Mouse (Mus musculus) heart, embryonic 14.5 days (tissue): ENCODE results near the gene Suco. TPM values are rescaled to one million over a fixed set of nuclear protein-coding genes. Genes with fewer than 3 reads are reported as not detected.

Experiments
- ATAC-seq: fragments of 200-750 bp; cut with Nextera tagmentation; 2 replicates; pipeline ENCODE4 v1.8.0; 2017; ENCODE audit warnings: low read depth, moderate TSS enrichment; ENCODE audit not compliant: insufficient number of reproducible peaks, insufficient read depth, low FRiP score
- H3K27ac ChIP-seq, 2 experiments: fragments of 200-500 bp in 1 of 2; fragments of 300-500 bp in 1 of 2; sonication (generic) in 1 of 2; replicated peaks in 1 of 2; 2 replicates each; pipeline ENCODE4 v1.5.1; 2012 to 2014; ENCODE audit warnings: low read depth in 2 of 2, low read length in 2 of 2, control low read depth in 1 of 2, mild to moderate bottlenecking in 1 of 2, mixed read lengths in 1 of 2; ENCODE audit not compliant: control insufficient read depth in 1 of 2, insufficient read depth in 1 of 2
- H3K27me3 ChIP-seq: fragments of 300-500 bp; sonication (generic); 2 replicates; pipeline ENCODE4 v1.6.1; 2014; ENCODE audit warnings: mild to moderate bottlenecking, low read length, control low read depth; ENCODE audit not compliant: control insufficient read depth, insufficient read depth
- H3K36me3 ChIP-seq: fragments of 300-500 bp; sonication (generic); 2 replicates; pipeline ENCODE4 v1.6.1; 2014; ENCODE audit warnings: mild to moderate bottlenecking, control low read depth, low read length, mixed read lengths; ENCODE audit not compliant: control insufficient read depth, insufficient read depth
- H3K4me1 ChIP-seq, 2 experiments: fragments of 200-500 bp in 1 of 2; fragments of 300-500 bp in 1 of 2; sonication (generic) in 1 of 2; 2 replicates each; pipeline ENCODE4 v1.6.1; 2012 to 2014; ENCODE audit warnings: low read length in 2 of 2, control low read depth in 1 of 2, mixed read lengths in 1 of 2; ENCODE audit not compliant: control insufficient read depth in 2 of 2, insufficient read depth in 2 of 2
- H3K4me2 ChIP-seq: fragments of 300-500 bp; sonication (generic); 2 replicates; pipeline ENCODE4 v1.6.1; 2014; ENCODE audit warnings: mild to moderate bottlenecking, low read length
- H3K4me3 ChIP-seq, 2 experiments: fragments of 200-500 bp in 1 of 2; fragments of 300-500 bp in 1 of 2; sonication (generic) in 1 of 2; 2 replicates each; pipeline ENCODE4 v1.5.1; 2012 to 2014; ENCODE audit warnings: low read length in 2 of 2, mild to moderate bottlenecking in 2 of 2, control low read depth in 1 of 2, low read depth in 1 of 2, moderate library complexity in 1 of 2; ENCODE audit not compliant: control insufficient read depth in 1 of 2, insufficient read depth in 1 of 2
- H3K9ac ChIP-seq: fragments of 300-500 bp; sonication (generic); 2 replicates; pipeline ENCODE4 v1.6.1; 2014; ENCODE audit warnings: mild to moderate bottlenecking, low read length
- H3K9me3 ChIP-seq: fragments of 300-500 bp; sonication (generic); 2 replicates; pipeline ENCODE4 v1.6.1; 2016; ENCODE audit warnings: low read length, control low read depth; ENCODE audit not compliant: control insufficient read depth
- WGBS: fragments of 180-500 bp; shearing (Covaris S2); extraction: QIAGEN DNeasy Blood & Tissue Kit; methylation state at CpG from one replicate; pipeline ENCODE4 v1.1.7; 2014; 5-methylcytosine and 5-hydroxymethylcytosine counted together
- polyA plus RNA-seq: library from polyadenylated mRNA; unstranded; fragments of >200 nt; fragmentation: Nextera tagmentation; extraction: Ambion mirVana; gene quantifications from 2 replicates; pipeline ENCODE4 v1.2.1, GENCODE M21; 2014

Suco gene
- polyA plus RNA-seq, 1 experiment from 2014 or later, result 19.2 TPM

GRCm38 (mm10) chr1:161863742-161864141 lies 12.7 kb downstream of the Suco start:
- Histone ChIP-seq H3K4me1 (no peaks in the 10 kb centered on the region), H3K36me3 (peaks cover 4% of the 10 kb centered on the region), H3K9me3 (no peaks in the 10 kb centered on the region), H3K27me3 (no peaks in the 10 kb centered on the region), H3K27ac (no peak overlapping the region), H3K9ac (no peak overlapping the region), H3K4me2 (no peak overlapping the region), H3K4me3 (no peak overlapping the region)
- WGBS, result 64% methylated on average over 2 of the region's 2 CpGs
- no peak for ATAC-seq

DNA sequence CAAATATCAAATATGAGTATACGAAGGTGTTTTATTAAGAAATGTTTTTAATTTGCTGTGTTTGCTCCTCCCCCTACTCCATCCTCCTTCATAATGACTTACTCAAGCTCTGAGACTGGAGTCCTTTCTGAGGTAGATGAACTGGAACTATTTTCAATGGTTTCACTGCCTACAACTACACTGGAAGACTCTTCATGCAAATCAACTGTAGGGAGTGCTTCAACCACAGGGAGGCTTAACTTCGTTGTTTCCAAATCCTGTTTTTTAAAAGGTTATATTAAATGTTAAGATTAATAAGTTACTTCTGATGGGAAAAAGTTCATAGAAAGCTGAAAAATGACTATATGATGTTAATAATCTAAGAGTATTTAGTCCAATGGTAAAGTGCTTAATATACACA lies 17.2 kb downstream of the Suco start:
- no peak overlapping the region for H3K4me3 ChIP-seq
- no peak overlapping the region for H3K9ac ChIP-seq
- no peaks in the 10 kb centered on the region for H3K27me3 ChIP-seq
- H3K36me3 ChIP-seq, result peaks cover 31% of the 10 kb centered on the region
- no peaks in the 10 kb centered on the region for H3K9me3 ChIP-seq
- H3K4me2 ChIP-seq, result no peak overlapping the region
- no peak for ATAC-seq
- H3K4me1 ChIP-seq, result no peaks in the 10 kb centered on the region
- H3K27ac ChIP-seq, result no peak overlapping the region
- 90% methylated on average over 2 of the region's 2 CpGs for WGBS

DNA sequence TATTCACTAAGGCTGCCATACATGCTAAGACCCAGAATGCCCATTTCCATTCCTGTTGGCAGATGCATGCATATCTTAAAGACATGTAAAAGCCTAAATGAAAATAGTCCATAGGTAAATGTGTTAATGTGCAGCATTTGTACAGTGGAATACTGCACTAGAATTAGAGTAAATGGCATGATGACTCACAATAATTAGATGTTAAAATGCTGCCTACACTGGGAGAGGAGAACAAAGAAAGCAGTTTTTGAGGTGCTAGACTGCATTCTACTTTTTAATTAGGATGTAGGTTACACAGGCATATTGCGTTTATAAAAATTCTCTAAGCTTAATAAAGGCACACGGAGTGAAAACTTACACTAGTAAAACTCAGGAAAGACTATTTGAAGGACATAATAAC lies 49.8 kb downstream of the Suco start:
- Histone ChIP-seq H3K36me3 (peaks cover 51% of the 10 kb centered on the region), H3K9ac (no peak overlapping the region), H3K4me1 (0 out of 4 replicates have a peak, but pooled peaks cover 0 to 3% of the 10 kb centered on the region in 2 experiments), H3K27ac (no peak overlapping the region), H3K27me3 (no peaks in the 10 kb centered on the region), H3K4me2 (no peak overlapping the region), H3K4me3 (no peak overlapping the region), H3K9me3 (no peaks in the 10 kb centered on the region)
- 93% methylated on average over 2 of the region's 2 CpGs for WGBS
- ATAC-seq, result no peak

- H3K4me3 ChIP-seq, result no peak overlapping the region
- H3K4me1 ChIP-seq, result peaks cover 0 to 2% of the 10 kb centered on the region in 2 experiments; a peak in 1 of 4 replicates
- no peak overlapping the region for H3K9ac ChIP-seq
- no peaks in the 10 kb centered on the region for H3K9me3 ChIP-seq
- H3K27ac ChIP-seq, result no peak overlapping the region
- H3K4me2 ChIP-seq, result no peak overlapping the region
- no peaks in the 10 kb centered on the region for H3K27me3 ChIP-seq
- no peak for ATAC-seq
- WGBS, result 61% methylated on average over 5 of the region's 5 CpGs
- H3K36me3 ChIP-seq, result no peaks in the 10 kb centered on the region
Measured at GRCm38 (mm10) chr1:161809428-161809827, 67.1 kb downstream of the Suco start.

GRCm38 (mm10) chr1:161808980-161809379 lies 67.5 kb downstream of the Suco start:
- WGBS, result 52% methylated on average over 6 of the region's 6 CpGs
- H3K27ac ChIP-seq, result no peak overlapping the region

DNA sequence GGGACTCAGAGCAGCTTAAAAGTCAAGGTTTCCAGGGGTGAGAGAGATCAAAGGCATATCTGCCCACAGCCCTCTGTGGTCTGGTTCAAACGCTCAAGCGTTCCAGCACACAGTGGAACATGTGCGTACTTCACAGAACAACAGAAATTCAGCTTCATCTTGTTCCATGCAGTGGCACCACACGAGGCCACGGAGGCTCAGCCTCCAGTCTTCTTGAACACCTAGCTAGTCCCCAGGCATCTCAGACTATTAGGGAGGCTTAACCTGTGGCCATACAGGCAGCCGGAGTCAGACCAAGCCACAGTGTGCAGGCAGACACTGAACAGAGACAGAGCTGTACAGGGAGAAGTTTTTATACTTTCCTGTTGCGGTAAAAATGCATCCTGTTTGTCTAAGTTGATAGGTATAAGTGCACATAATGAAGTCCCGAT lies 71.9 kb downstream of the Suco start:
- H3K4me2 ChIP-seq, result no peak overlapping the region
- no peak for ATAC-seq
- WGBS, result 81% methylated on average over 8 of the region's 8 CpGs

More at GRCm38 (mm10) chr1:161808980-161809379, 67.5 kb downstream of the Suco start:
- no peaks in the 10 kb centered on the region for H3K27me3 ChIP-seq
- no peak overlapping the region for H3K4me2 ChIP-seq
- H3K9me3 ChIP-seq, result no peaks in the 10 kb centered on the region
- peaks cover 0 to 2% of the 10 kb centered on the region in 2 experiments; a peak in 1 of 4 replicates for H3K4me1 ChIP-seq
- no peaks in the 10 kb centered on the region for H3K36me3 ChIP-seq
- ATAC-seq, result no peak
- H3K9ac ChIP-seq, result no peak overlapping the region
- H3K4me3 ChIP-seq, result no peak overlapping the region

DNA sequence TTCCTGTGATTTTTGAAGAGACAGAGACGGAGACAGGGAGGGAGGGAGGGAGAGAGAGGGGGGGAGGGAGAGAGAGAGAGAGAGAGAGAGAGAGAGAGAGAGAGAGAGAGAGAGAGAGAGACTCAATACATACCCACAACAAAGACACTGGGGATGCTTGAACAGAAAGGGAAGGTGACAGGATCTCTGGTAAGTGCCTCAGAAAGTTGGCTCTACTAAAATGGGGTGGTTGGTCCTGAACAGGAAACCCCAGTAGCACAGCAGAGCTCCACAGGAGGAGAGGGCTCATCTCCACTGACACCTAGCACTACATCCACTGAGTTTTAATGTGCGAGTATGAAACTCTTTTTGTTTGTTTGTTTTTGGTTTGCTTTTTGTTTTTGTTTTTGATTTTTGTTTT lies 75.2 kb downstream of the Suco start:
- Histone ChIP-seq H3K36me3 (no peaks in the 10 kb centered on the region), H3K4me2 (no peak overlapping the region), H3K9ac (no peak overlapping the region), H3K27me3 (no peaks in the 10 kb centered on the region), H3K27ac (no peak overlapping the region), H3K4me3 (no peak overlapping the region), H3K4me1 (no peaks in the 10 kb centered on the region), H3K9me3 (no peaks in the 10 kb centered on the region)
- no peak for ATAC-seq
- WGBS, result 72% methylated on average over 2 of the region's 2 CpGs

More for the DNA sequence above, 71.9 kb downstream of the Suco start:
- H3K9ac ChIP-seq, result no peak overlapping the region
- H3K9me3 ChIP-seq, result no peaks in the 10 kb centered on the region
- peaks cover 0 to 2% of the 10 kb centered on the region in 2 experiments; a peak in 1 of 4 replicates for H3K4me1 ChIP-seq
- no peak overlapping the region for H3K27ac ChIP-seq
- H3K36me3 ChIP-seq, result no peaks in the 10 kb centered on the region
- H3K4me3 ChIP-seq, result no peak overlapping the region
- no peaks in the 10 kb centered on the region for H3K27me3 ChIP-seq

- ATAC-seq, result no peak
- H3K4me1 ChIP-seq, result no peaks in the 10 kb centered on the region
Measured at GRCm38 (mm10) chr1:161800256-161800655, 76.2 kb downstream of the Suco start.

More at GRCm38 (mm10) chr1:161800256-161800655, 76.2 kb downstream of the Suco start:
- Histone ChIP-seq H3K36me3 (no peaks in the 10 kb centered on the region), H3K9ac (no peak overlapping the region), H3K4me3 (no peak overlapping the region), H3K4me2 (no peak overlapping the region), H3K27me3 (no peaks in the 10 kb centered on the region), H3K9me3 (no peaks in the 10 kb centered on the region), H3K27ac (no peak overlapping the region)
